In genomic region chr2:165286361-165287201, GRCm38 (mm10) we compare ENCODE assay signal across 8 mouse cellular contexts. TPM values are rescaled to one million over a fixed set of nuclear protein-coding genes. Genes with fewer than 3 reads are reported as not detected.
A peak's percentile ranks its signal among the peaks of the same experiment; 100 is the strongest.
DNase-seq lines count a peak whose midpoint lies in the region; ATAC-seq and TF ChIP-seq lines count a peak whose summit lies in the region.

No protein-coding gene starts in this region.

- no peaks in the 10 kb centered on the region for H3K9me3 ChIP-seq in E14TG2a.4 (ENCODE audit: low read length)
- H3K9me3 ChIP-seq in forebrain, embryonic 11.5 days (ENCODE audit: control insufficient read depth, low read length) = no peaks in the 10 kb centered on the region
- H3K9me3 ChIP-seq in megakaryocyte, embryonic 14.5 days = no peaks in the 10 kb centered on the region

- no peak for TF ChIP-seq POLR2A in heart, adult 2 months (IDR thresholded peaks at IDR 0.05; ENCODE audit: insufficient read depth, low read depth, low read length)

- no peak for TF ChIP-seq CTCF in heart, adult 2 months (IDR thresholded peaks at IDR 0.05)
- TF ChIP-seq CTCF in E14TG2a.4 (conservative IDR thresholded peaks at IDR 0.05; ENCODE audit: low read length) = no peak

- intact Hi-C loops in heart, adult 2 months (cut with DNase I) = loop anchor here (5.0 kb wide), 1 partner anchor 41 kb away; the partner anchor contains the start of gene Elmo2

- DNase-seq in heart, adult 2 months = peak in 1 of 2 experiments; percentile 28
- no peak for DNase-seq in heart, adult 9 months (ENCODE audit: low spot score in 2 of 2)
- DNase-seq in forebrain, embryonic 11.5 days (ENCODE audit: low spot score) = no peak
- peak; percentile 33 to 47 for DNase-seq in layer of hippocampus, postnatal 25 days (ENCODE audit: extremely low spot score in 1 of 2, low spot score in 1 of 2)
- DNase-seq in spleen, postnatal 36 days (ENCODE audit: low spot score in 2 of 2) = peak; percentile 66 to 69
- no peak for DNase-seq in ovary, postnatal 14 days (ENCODE audit: low spot score)

- H3K36me3 ChIP-seq in heart, adult 2 months (ENCODE audit: control insufficient read depth, insufficient read depth, low read length) = no peaks in the 10 kb centered on the region
- H3K36me3 ChIP-seq in E14TG2a.4 (ENCODE audit: insufficient read depth, low read length) = peaks cover 45% of the 10 kb centered on the region
- H3K36me3 ChIP-seq in forebrain, embryonic 11.5 days (ENCODE audit: control insufficient read depth, insufficient read depth, low read length) = peaks cover 2% of the 10 kb centered on the region; the same call in 1 of the 2 replicates
- peaks cover 53% of the 10 kb centered on the region for H3K36me3 ChIP-seq in megakaryocyte, embryonic 14.5 days (replicated peaks; ENCODE audit: low read length)

- TF ChIP-seq EP300 in heart, adult 2 months (IDR thresholded peaks at IDR 0.05; ENCODE audit: insufficient read depth, low read depth, low read length) = no peak

- no peak overlapping the region; the same call in 1 of the 2 replicates for H3K27ac ChIP-seq in heart, adult 2 months
- no peak overlapping the region for H3K27ac ChIP-seq in forebrain, embryonic 11.5 days (ENCODE audit: low read depth, low read length)

- H3K4me2 ChIP-seq in forebrain, embryonic 11.5 days (ENCODE audit: low read depth, low read length, severe bottlenecking) = peak overlapping the region; percentile 97

- H3K9ac ChIP-seq in heart, adult 2 months (ENCODE audit: low read depth, low read length) = peak overlapping the region; percentile 88
- peak overlapping the region; percentile 75 for H3K9ac ChIP-seq in forebrain, embryonic 11.5 days (ENCODE audit: low read length)

- no peaks in the 10 kb centered on the region for H3K27me3 ChIP-seq in heart, adult 2 months (ENCODE audit: control insufficient read depth, insufficient read depth, low read length)
- H3K27me3 ChIP-seq in E14TG2a.4 (ENCODE audit: insufficient read depth, low read length) = no peaks in the 10 kb centered on the region
- H3K27me3 ChIP-seq in forebrain, embryonic 11.5 days (ENCODE audit: control insufficient read depth, insufficient read depth, low read length) = no peaks in the 10 kb centered on the region
- peaks cover 3% of the 10 kb centered on the region for H3K27me3 ChIP-seq in megakaryocyte, embryonic 14.5 days (replicated peaks)

- 0 out of 2 replicates have a peak, but pooled peaks cover 2% of the 10 kb centered on the region for H3K79me2 ChIP-seq in heart, adult 2 months (replicated peaks; ENCODE audit: control insufficient read depth, insufficient read depth, low read length)

- peaks cover 12% of the 10 kb centered on the region for H3K4me1 ChIP-seq in heart, adult 2 months (ENCODE audit: control insufficient read depth, insufficient read depth, low read length)
- H3K4me1 ChIP-seq in E14TG2a.4 (replicated peaks; ENCODE audit: low read depth, low read length) = peaks cover 67% of the 10 kb centered on the region
- peaks cover 8% of the 10 kb centered on the region for H3K4me1 ChIP-seq in forebrain, embryonic 11.5 days (replicated peaks; ENCODE audit: control insufficient read depth, insufficient read depth, low read length)
- H3K4me1 ChIP-seq in megakaryocyte, embryonic 14.5 days = peaks cover 47% of the 10 kb centered on the region

- no peak for ATAC-seq in forebrain, embryonic 11.5 days (replicated peaks; ENCODE audit: low FRiP score)

- peak overlapping the region; percentile 56; the same call in 1 of the 2 replicates for H3K4me3 ChIP-seq in heart, adult 2 months
- peak overlapping the region; percentile 90 for H3K4me3 ChIP-seq in E14TG2a.4 (replicated peaks; ENCODE audit: low read length)
- peak overlapping the region; percentile 76 for H3K4me3 ChIP-seq in forebrain, embryonic 11.5 days (ENCODE audit: low read depth, low read length)
- H3K4me3 ChIP-seq in megakaryocyte, embryonic 14.5 days (replicated peaks) = peak overlapping the region; percentile 100

- WGBS in heart, adult 2 months = 54% methylated on average over 18 of the region's 18 CpGs
- 73% methylated on average over 18 of the region's 18 CpGs for WGBS in forebrain, embryonic 11.5 days

RNA-seq across cellular contexts. Expression of gene Slc35c2, which starts 1.1 kb away (rescaled TPM):
- total RNA-seq in heart, adult 2 months (2021) = 10 to 100 TPM; 15.9 to 18.1 TPM
- polyA plus RNA-seq in heart, adult 2 months (2012; rRNA removed) = 43.6 and 46.4 TPM in 2 replicates
- polyA plus RNA-seq in forebrain, embryonic 11.5 days (2014; fragmentation: Nextera tagmentation; extraction: Ambion mirVana) = 54.3 and 62.7 TPM in 2 replicates
- 10 to 100 TPM; 93.2 to 96.7 TPM for total RNA-seq in layer of hippocampus, postnatal 25 days (2021)
- polyA plus RNA-seq in megakaryocyte, embryonic 14.5 days (2012; ENCODE audit: insufficient read depth, low replicate concordance) = 55.8 and 62.9 TPM in 2 replicates

RNA-seq across cellular contexts. Expression of gene Elmo2, which starts 39.7 kb away (rescaled TPM):
- 10 to 100 TPM; 13.9 to 14.8 TPM for total RNA-seq in heart, adult 2 months (2021)
- polyA plus RNA-seq in heart, adult 2 months (2012; rRNA removed) = 36.3 and 39.0 TPM in 2 replicates
- 95.4 and 108 TPM in 2 replicates for polyA plus RNA-seq in forebrain, embryonic 11.5 days (2014; fragmentation: Nextera tagmentation; extraction: Ambion mirVana)
- 100 to 1,000 TPM; 191 to 202 TPM for total RNA-seq in layer of hippocampus, postnatal 25 days (2021)
- 15.3 and 16.3 TPM in 2 replicates for polyA plus RNA-seq in megakaryocyte, embryonic 14.5 days (2012; ENCODE audit: insufficient read depth, low replicate concordance)

RNA-seq across cellular contexts. Expression of gene Cdh22, which starts 51.9 kb away (rescaled TPM):
- under 1 TPM; 0.50 to 0.65 TPM for total RNA-seq in heart, adult 2 months (2021)
- 0.76 and 1.0 TPM in 2 replicates for polyA plus RNA-seq in heart, adult 2 months (2012; rRNA removed)
- 6.2 and 6.3 TPM in 2 replicates for polyA plus RNA-seq in forebrain, embryonic 11.5 days (2014; fragmentation: Nextera tagmentation; extraction: Ambion mirVana)
- 10 to 100 TPM; 12.9 to 13.0 TPM for total RNA-seq in layer of hippocampus, postnatal 25 days (2021)
- 0.23 TPM in 1 of 2 replicates, not detected in the other for polyA plus RNA-seq in megakaryocyte, embryonic 14.5 days (2012; ENCODE audit: insufficient read depth, low replicate concordance)

Comparison
In these comparisons a context has a peak if more than half of its experiments do, and no peak if none do; other contexts are left out.
1. DNase-seq: peak in layer of hippocampus, postnatal 25 days (2 of 2) and spleen, postnatal 36 days (2 of 2); none in heart, adult 9 months (0 of 2), forebrain, embryonic 11.5 days (single experiment) and ovary, postnatal 14 days (single experiment).
2. Peak in every context shown above with its lines, with median percentiles within 50 percentile points of each other: H3K4me3 ChIP-seq.